Mouse (Mus musculus) effector memory CD4-positive, alpha-beta T cell, adult 7 months (primary cell): ENCODE results near the gene Krt33a. TPM values are rescaled to one million over a fixed set of nuclear protein-coding genes. Genes with fewer than 3 reads are reported as not detected.

Experiments
- polyA plus RNA-seq: library from polyadenylated mRNA; unstranded; fragments of 100-300 nt; shearing (Covaris generic); gene quantifications from one replicate; pipeline ENCODE4 v1.2.1, GENCODE M21; 2017

The Krt33a gene
- not detected for polyA plus RNA-seq

GRCm38 (mm10) chr11:100016112-100016511 is at the start of gene Krt33a:
Gene Krt33a, minus strand, starts transcription at chr11:100016212.

GRCm38 (mm10) chr11:100050451-100050850 is 34.4 kb upstream of the Krt33a start, which contains the start of gene Krt31:
Gene Krt31, minus strand, starts transcription at chr11:100050551.

GRCm38 (mm10) chr11:100041454-100041853 is 25.4 kb upstream of the Krt33a start, which contains the start of gene Krt34:
Gene Krt34, minus strand, starts transcription at chr11:100041554.

GRCm38 (mm10) chr11:100029768-100030167 is 13.8 kb upstream of the Krt33a start, which contains the start of gene Krt33b:
Gene Krt33b, minus strand, starts transcription at chr11:100029868.

GRCm38 (mm10) chr11:99993620-99994383 is 22.2 kb downstream of the Krt33a start, which contains the start of gene Krtap17-1:
Gene Krtap17-1, minus strand, starts transcription at chr11:99993994.

GRCm38 (mm10) chr11:99986180-99986647 is 29.8 kb downstream of the Krt33a start, which contains the start of gene Krtap16-1:
Gene Krtap16-1, minus strand, starts transcription at chr11:99986597.

GRCm38 (mm10) chr11:99978953-99979352 is 37.1 kb downstream of the Krt33a start, which contains the start of gene Krtap29-1:
Gene Krtap29-1, minus strand, starts transcription at chr11:99979053.

Other genes with a start within 250 kb of the Krt33a start
- gene Gm11595, start 243.3 kb downstream of the Krt33a start, polyA plus RNA-seq = not detected
- not detected for gene Krtap4-8, start 235.5 kb downstream of the Krt33a start, polyA plus RNA-seq
- gene Krtap4-9, start 231.0 kb downstream of the Krt33a start, polyA plus RNA-seq = not detected
- gene Gm11596, start 222.7 kb downstream of the Krt33a start, polyA plus RNA-seq = not detected
- gene Gm11569, start 217.3 kb downstream of the Krt33a start, polyA plus RNA-seq = not detected
- gene Gm11554, start 211.8 kb downstream of the Krt33a start, polyA plus RNA-seq = not detected
- gene Krtap4-13, start 206.3 kb downstream of the Krt33a start, polyA plus RNA-seq = not detected
- not detected for gene Gm11564, start 200.5 kb downstream of the Krt33a start, polyA plus RNA-seq
- gene 2300003K06Rik, start 178.1 kb downstream of the Krt33a start, polyA plus RNA-seq = not detected
- gene Krtap4-16, start 164.6 kb downstream of the Krt33a start, polyA plus RNA-seq = not detected
- not detected for gene Gm11568, start 158.3 kb downstream of the Krt33a start, polyA plus RNA-seq
- gene Gm11559, start 151.7 kb downstream of the Krt33a start, polyA plus RNA-seq = not detected
- gene Krtap9-1, start 142.8 kb downstream of the Krt33a start, polyA plus RNA-seq = not detected
- gene Gm11567, start 137.0 kb downstream of the Krt33a start, polyA plus RNA-seq = not detected
- not detected for gene Krtap31-1, start 108.3 kb downstream of the Krt33a start, polyA plus RNA-seq
- gene Gm11565, start 101.5 kb downstream of the Krt33a start, polyA plus RNA-seq = not detected
- not detected for gene Krtap31-2, start 79.9 kb downstream of the Krt33a start, polyA plus RNA-seq
- 0.60 TPM for gene Krtap9-5, start 67.7 kb downstream of the Krt33a start, polyA plus RNA-seq
- not detected for gene Krtap29-1, start 37.2 kb downstream of the Krt33a start, polyA plus RNA-seq
- gene Krtap16-1, start 29.6 kb downstream of the Krt33a start, polyA plus RNA-seq = not detected
- not detected for gene Krtap17-1, start 22.2 kb downstream of the Krt33a start, polyA plus RNA-seq
- gene Krt33b, start 13.7 kb upstream of the Krt33a start, polyA plus RNA-seq = not detected
- gene Krt34, start 25.3 kb upstream of the Krt33a start, polyA plus RNA-seq = 0.32 TPM
- not detected for gene Krt31, start 34.3 kb upstream of the Krt33a start, polyA plus RNA-seq
- not detected for gene Krt32, start 72.0 kb upstream of the Krt33a start, polyA plus RNA-seq
- gene Krt35, start 80.0 kb upstream of the Krt33a start, polyA plus RNA-seq = not detected
- not detected for gene Krt36, start 89.4 kb upstream of the Krt33a start, polyA plus RNA-seq
- gene Krt13, start 105.4 kb upstream of the Krt33a start, polyA plus RNA-seq = not detected
- not detected for gene Krt15, start 119.7 kb upstream of the Krt33a start, polyA plus RNA-seq
- 0.74 TPM for gene Krt19, start 132.5 kb upstream of the Krt33a start, polyA plus RNA-seq
- gene Krt9, start 177.0 kb upstream of the Krt33a start, polyA plus RNA-seq = not detected
- not detected for gene Krt14, start 191.3 kb upstream of the Krt33a start, polyA plus RNA-seq
- gene Krt16, start 232.7 kb upstream of the Krt33a start, polyA plus RNA-seq = 0.40 TPM
- gene Krt17, start 244.8 kb upstream of the Krt33a start, polyA plus RNA-seq = not detected